Mouse (Mus musculus) intestine, embryonic 16.5 days (tissue): ENCODE results near the gene Neurod1. TPM values are rescaled to one million over a fixed set of nuclear protein-coding genes. Genes with fewer than 3 reads are reported as not detected.
A peak's percentile ranks its signal among the peaks of the same experiment; 100 is the strongest.

Source experiments
- ATAC-seq: fragments of 200-750 bp; cut with Nextera tagmentation; 2 replicates; pipeline ENCODE4 v1.8.0; 2017; ENCODE audit warnings: moderate TSS enrichment, moderate library complexity
- H3K27ac ChIP-seq: fragments of 300-500 bp; sonication (generic); 2 replicates; pipeline ENCODE4 v1.5.1; 2014; ENCODE audit warnings: mild to moderate bottlenecking, low read length
- H3K27me3 ChIP-seq: fragments of 300-500 bp; sonication (generic); replicated peaks from 2 replicates; pipeline ENCODE4 v1.6.1; 2014; ENCODE audit warnings: low read length, control low read depth, mixed read lengths; ENCODE audit not compliant: control insufficient read depth, insufficient read depth
- H3K36me3 ChIP-seq: fragments of 300-500 bp; sonication (generic); 2 replicates; pipeline ENCODE4 v1.6.1; 2014; ENCODE audit warnings: low read length, control low read depth; ENCODE audit not compliant: control insufficient read depth, insufficient read depth
- H3K4me1 ChIP-seq: fragments of 300-500 bp; sonication (generic); 2 replicates; pipeline ENCODE4 v1.6.1; 2014; ENCODE audit warnings: low read length, control low read depth, mixed read lengths; ENCODE audit not compliant: control insufficient read depth, insufficient read depth
- H3K4me2 ChIP-seq: fragments of 300-500 bp; sonication (generic); 2 replicates; pipeline ENCODE4 v1.6.1; 2014; ENCODE audit warnings: low read depth, low read length, control low read depth
- H3K4me3 ChIP-seq: fragments of 300-500 bp; sonication (generic); 2 replicates; pipeline ENCODE4 v1.5.1; 2014; ENCODE audit warnings: mild to moderate bottlenecking, low read length
- H3K9ac ChIP-seq: fragments of 300-500 bp; sonication (generic); 2 replicates; pipeline ENCODE4 v1.6.1; 2014; ENCODE audit warnings: low read depth, low read length
- H3K9me3 ChIP-seq: fragments of 300-500 bp; sonication (generic); 2 replicates; pipeline ENCODE4 v1.6.1; 2016; ENCODE audit warnings: low read length, control low read depth; ENCODE audit not compliant: control insufficient read depth
- WGBS: fragments of 180-500 bp; shearing (Covaris S2); extraction: QIAGEN DNeasy Blood & Tissue Kit; methylation state at CpG from one replicate; pipeline ENCODE4 v1.1.7; 2014; 5-methylcytosine and 5-hydroxymethylcytosine counted together
- polyA plus RNA-seq: library from polyadenylated mRNA; unstranded; fragments of >200 nt; fragmentation: Nextera tagmentation; extraction: Ambion mirVana; gene quantifications from 2 replicates; pipeline ENCODE4 v1.2.1, GENCODE M21; 2015

The Neurod1 gene
- polyA plus RNA-seq: 2.9 and 3.2 TPM in 2 replicates

DNA sequence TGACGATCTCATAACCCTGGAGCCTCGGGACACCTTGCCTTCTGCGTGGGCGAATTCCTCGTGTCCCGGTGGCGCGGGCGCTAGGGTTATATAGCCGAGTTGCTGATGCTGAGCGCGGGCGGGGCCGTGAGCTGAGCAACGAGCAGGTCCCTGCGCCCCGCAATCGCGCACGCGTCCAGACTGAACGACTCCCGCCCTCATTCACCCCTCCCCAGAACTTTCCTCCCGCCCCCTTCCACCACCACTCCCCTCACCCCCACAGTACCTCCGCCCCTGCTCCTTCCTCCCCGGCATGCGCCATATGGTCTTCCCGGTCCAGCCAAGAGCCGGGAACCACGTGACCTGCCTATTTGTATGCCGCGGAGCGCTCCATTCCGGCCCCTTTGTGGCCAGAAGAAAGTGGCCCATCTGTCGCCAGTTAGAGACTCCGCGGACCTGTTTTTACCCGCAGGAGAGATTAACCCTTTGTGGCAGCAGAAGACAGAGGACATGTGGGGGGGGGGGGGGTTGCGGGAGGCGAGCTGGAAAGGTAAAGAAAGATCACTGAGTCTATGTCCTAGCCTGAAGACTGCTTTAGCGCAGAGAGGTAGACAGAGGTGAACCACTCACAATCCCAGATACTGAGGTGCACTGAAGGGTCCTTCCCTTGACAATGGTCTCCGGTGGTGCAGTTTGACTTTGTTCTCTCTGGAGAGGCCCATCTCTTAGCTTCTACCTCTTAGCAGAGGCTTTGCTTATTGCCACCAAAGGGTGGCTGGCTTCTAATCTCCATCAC is at the start of gene Neurod1, which contains the start of gene Cerkl:
Gene Neurod1 (minus strand): TSS at position 177 of the 775 bp plus-strand sequence.
Gene Cerkl (minus strand): TSS at position 211 of the 775 bp plus-strand sequence.
- H3K36me3 ChIP-seq: no peaks in the 10 kb centered on the region
- H3K9me3 ChIP-seq: no peaks in the 10 kb centered on the region
- H3K9ac ChIP-seq: no peak within 1 kb of the TSS
- peak within 1 kb of the TSS; percentile 58 for H3K4me2 ChIP-seq
- H3K27me3 ChIP-seq: peaks cover 69% of the 10 kb centered on the region
- peak; percentile 66 for ATAC-seq
- WGBS: under 1% methylated on average over 41 of the region's 42 CpGs
- peaks cover 6% of the 10 kb centered on the region; the same call in 1 of the 2 replicates for H3K4me1 ChIP-seq
- H3K27ac ChIP-seq: no peak within 1 kb of the TSS
- H3K4me3 ChIP-seq: peak within 1 kb of the TSS; percentile 39

DNA sequence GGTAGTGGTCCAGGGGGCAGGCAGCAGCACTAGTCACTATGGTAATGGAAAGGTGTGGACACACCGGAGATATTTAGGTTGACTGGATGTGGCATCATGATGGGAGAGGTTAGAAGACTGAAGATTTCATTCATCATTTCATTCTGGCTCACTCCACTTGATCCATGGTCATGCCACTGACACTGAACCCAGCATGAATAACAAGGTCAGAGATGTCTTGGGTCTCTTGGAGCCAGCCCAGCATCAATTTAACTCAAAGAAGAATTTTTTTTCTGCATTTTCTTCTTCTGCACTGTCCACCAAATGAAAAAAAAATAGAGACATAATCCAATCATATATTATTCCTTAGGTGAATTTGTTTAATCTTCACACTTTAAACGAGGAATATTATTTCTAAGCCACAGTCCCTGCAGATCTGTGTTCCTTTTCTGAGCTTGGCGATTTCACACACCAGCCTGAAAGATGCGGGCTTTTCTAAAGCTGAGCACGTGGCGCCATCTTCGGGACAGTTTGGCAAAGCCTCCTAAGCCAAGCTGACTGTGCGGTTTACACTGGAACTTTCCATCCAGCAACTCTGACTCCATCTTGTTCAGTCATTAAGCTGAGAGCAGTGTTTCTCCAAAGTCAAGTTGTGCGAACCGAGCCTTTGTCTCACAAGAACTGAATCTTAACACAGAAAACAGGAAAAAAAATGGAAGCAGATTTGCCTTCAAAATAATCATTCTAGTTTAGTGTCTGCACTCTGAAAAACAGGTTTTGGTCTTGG is 42.6 kb upstream of the Neurod1 start:
- Histone ChIP-seq H3K27me3 (no peaks in the 10 kb centered on the region), H3K27ac (no peak overlapping the region), H3K4me1 (no peaks in the 10 kb centered on the region), H3K9ac (no peak overlapping the region), H3K4me2 (no peak overlapping the region), H3K4me3 (no peak overlapping the region), H3K9me3 (no peaks in the 10 kb centered on the region), H3K36me3 (no peaks in the 10 kb centered on the region)
- ATAC-seq: peak; percentile 63; the same call in 1 of the 2 replicates
- 25% methylated on average over 10 of the region's 10 CpGs for WGBS

DNA sequence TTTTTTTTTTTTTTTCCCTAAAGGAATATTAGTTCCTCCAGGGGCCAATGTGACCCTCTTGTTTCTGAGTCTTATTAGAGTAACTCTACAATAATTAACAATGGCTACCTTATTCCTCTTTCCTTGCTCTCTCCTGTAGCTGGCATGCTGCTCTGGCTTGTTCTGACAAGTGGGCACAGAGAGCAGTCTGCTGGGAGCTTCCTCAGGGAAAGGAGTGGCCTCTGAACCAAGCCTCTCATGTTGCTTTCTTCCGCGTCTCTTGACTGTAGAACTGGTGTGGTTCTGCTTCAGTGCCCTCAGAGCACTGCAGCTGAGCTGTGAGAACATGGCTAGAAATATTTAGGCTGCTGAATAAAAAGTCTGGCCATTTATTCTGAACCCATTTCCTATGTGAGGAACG is 28.6 kb upstream of the Neurod1 start:
- H3K9ac ChIP-seq: no peak overlapping the region
- H3K9me3 ChIP-seq: no peaks in the 10 kb centered on the region
- no peaks in the 10 kb centered on the region for H3K27me3 ChIP-seq
- 70% methylated on average over 3 of the region's 3 CpGs for WGBS
- no peaks in the 10 kb centered on the region for H3K36me3 ChIP-seq
- no peak overlapping the region for H3K4me3 ChIP-seq
- no peak overlapping the region for H3K27ac ChIP-seq
- no peak for ATAC-seq
- H3K4me1 ChIP-seq: no peaks in the 10 kb centered on the region
- H3K4me2 ChIP-seq: no peak overlapping the region

DNA sequence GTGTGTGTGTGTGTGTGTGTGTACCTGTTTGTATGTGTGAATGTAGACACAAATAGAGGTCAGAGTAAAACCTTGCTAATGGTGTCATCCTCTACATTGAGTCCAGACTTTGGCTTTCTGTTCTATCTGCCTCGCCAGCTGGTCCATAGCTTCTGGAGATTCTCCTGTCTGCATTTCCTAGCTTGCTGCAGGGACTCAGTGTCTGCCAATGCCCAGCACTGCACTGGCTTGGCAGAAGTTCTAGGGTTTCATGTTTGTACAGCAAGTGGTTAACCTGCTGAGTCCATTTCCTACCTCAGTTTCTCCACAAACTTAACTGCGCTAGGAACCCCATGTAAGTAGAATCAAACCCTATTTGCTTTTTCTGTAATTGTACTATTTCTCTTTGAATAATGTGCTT is 26.0 kb upstream of the Neurod1 start:
- no peak for ATAC-seq
- Histone ChIP-seq H3K9ac (no peak overlapping the region), H3K4me1 (no peaks in the 10 kb centered on the region), H3K4me2 (no peak overlapping the region), H3K27me3 (no peaks in the 10 kb centered on the region), H3K36me3 (no peaks in the 10 kb centered on the region), H3K4me3 (no peak overlapping the region), H3K9me3 (no peaks in the 10 kb centered on the region), H3K27ac (no peak overlapping the region)
- WGBS: 86% methylated on average over 2 of the region's 2 CpGs

DNA sequence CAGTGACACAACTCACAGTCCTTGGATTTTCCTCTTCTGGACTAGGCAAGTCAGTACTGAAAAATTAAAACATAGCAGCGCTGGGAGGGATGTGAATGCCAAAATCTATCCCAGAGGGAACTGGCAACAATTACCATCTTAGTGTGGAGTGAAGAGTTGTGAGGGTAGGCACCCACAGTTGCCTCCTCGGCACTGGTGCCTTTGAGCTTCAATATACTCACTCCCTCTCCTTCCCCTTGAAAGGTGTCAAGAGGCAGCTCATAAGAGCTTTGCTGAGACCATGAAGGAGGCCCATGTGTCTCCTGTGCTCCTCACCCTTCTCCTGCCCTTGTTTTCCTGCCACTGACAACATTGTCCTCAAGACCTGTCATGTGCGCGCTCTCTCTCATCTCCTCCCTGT is 5.9 kb upstream of the Neurod1 start:
- WGBS: 77% methylated on average over 4 of the region's 4 CpGs
- Histone ChIP-seq H3K36me3 (no peaks in the 10 kb centered on the region), H3K27me3 (peaks cover 34% of the 10 kb centered on the region), H3K4me1 (no peaks in the 10 kb centered on the region), H3K4me3 (no peak overlapping the region), H3K27ac (no peak overlapping the region), H3K9ac (no peak overlapping the region), H3K9me3 (no peaks in the 10 kb centered on the region), H3K4me2 (no peak overlapping the region)
- ATAC-seq: no peak

DNA sequence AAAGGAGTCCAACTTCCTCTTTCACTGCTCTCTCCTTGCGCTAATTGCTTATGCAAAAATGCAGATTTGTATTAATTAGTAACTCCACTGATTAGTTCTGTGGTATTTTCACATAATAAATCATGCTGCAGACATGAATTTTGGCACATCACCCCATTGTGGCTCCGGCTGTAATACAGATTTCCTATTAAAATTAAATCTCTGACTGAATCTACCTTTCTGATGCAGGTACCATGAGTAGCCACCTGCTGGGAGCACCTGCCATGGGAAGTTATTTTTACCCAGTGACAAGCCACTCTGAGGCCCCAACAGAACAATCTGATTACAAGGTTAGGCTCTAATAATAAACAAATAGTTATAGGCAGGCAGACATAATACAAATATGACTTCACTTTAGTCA is 5.3 kb upstream of the Neurod1 start:
- no peak overlapping the region for H3K9ac ChIP-seq
- H3K27me3 ChIP-seq: peaks cover 39% of the 10 kb centered on the region
- ATAC-seq: no peak
- no peaks in the 10 kb centered on the region for H3K9me3 ChIP-seq
- H3K4me2 ChIP-seq: no peak overlapping the region
- H3K27ac ChIP-seq: no peak overlapping the region
- 79% methylated on average over 2 of the region's 2 CpGs for WGBS
- H3K4me1 ChIP-seq: no peaks in the 10 kb centered on the region
- H3K36me3 ChIP-seq: no peaks in the 10 kb centered on the region
- no peak overlapping the region for H3K4me3 ChIP-seq

DNA sequence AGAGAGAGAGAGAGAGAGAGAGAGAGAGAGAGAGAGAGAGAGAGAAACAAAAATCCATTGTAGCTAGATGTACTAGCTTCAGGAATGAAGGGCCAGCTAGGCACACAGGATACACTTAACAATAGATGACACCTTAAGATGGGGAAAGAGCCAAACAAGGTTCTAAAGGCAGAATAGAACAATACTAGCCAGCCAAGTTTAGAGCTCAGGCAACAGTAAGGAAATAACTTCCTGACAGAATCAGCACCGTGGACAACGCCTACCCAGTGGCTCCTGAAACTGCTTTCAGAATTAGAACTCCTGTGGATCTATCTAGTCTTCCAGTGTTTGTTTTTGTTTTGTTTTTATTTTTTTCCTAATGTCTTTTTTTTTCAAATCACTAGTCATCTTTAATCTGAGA is 4.0 kb upstream of the Neurod1 start:
- Histone ChIP-seq H3K27ac (no peak overlapping the region), H3K9ac (no peak overlapping the region), H3K4me3 (no peak overlapping the region), H3K4me2 (no peak overlapping the region), H3K9me3 (no peaks in the 10 kb centered on the region), H3K36me3 (no peaks in the 10 kb centered on the region), H3K4me1 (peaks cover 6% of the 10 kb centered on the region; the same call in 1 of the 2 replicates), H3K27me3 (peaks cover 52% of the 10 kb centered on the region)
- no peak for ATAC-seq
- WGBS: 5% methylated on average over 2 of the region's 2 CpGs

GRCm38 (mm10) chr2:79460107-79460506 is 3.6 kb upstream of the Neurod1 start:
- ATAC-seq: no peak
- Histone ChIP-seq H3K27me3 (peaks cover 57% of the 10 kb centered on the region), H3K27ac (no peak overlapping the region), H3K4me3 (no peak overlapping the region), H3K36me3 (no peaks in the 10 kb centered on the region), H3K4me1 (peaks cover 6% of the 10 kb centered on the region; the same call in 1 of the 2 replicates), H3K4me2 (no peak overlapping the region), H3K9ac (no peak overlapping the region), H3K9me3 (no peaks in the 10 kb centered on the region)
- WGBS: 10% methylated on average over 14 of the region's 14 CpGs
